Mouse (Mus musculus): Measurements from ENCODE around the gene Klk15. TPM values are rescaled to one million over a fixed set of nuclear protein-coding genes. Genes with fewer than 3 reads are reported as not detected.
"Not testable (repeated sequence)": the region's sequence is repeated elsewhere in the genome, so short reads cannot be mapped to it uniquely, and the experiment has no call there.

Gene Klk15
- polyA plus RNA-seq, 1 experiment from 2014 or later: not detected

DNA sequence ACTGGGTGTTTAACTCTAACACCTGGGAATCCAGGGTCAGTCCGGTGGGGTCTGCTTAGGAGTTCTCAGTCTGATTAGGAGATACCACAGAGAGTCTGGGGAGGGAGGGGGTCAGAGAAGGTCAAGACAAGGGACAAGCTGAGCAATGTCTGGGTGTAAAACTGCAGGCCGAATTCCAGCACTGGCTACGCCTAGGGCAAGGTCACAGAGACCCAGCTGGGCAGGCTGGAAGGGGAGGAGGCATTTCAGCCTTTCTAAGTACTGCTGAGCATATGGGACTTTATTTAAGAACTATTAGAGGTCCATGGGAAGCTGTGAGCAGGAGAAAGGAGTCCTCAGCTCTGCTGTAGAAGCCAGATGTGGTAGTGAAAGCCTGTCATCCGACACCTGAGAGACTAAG lies 1.2 kb upstream of the Klk15 start:
- Histone ChIP-seq H3K4me3 (no peak overlapping the region), H3K27ac (no peak overlapping the region), H3K9ac (no peak overlapping the region), H3K9me3 (no peaks in the 10 kb centered on the region), H3K27me3 (replicated peaks) (no peaks in the 10 kb centered on the region), H3K36me3 (replicated peaks) (no peaks in the 10 kb centered on the region), H3K4me2 (no peak overlapping the region), H3K4me1 (no peaks in the 10 kb centered on the region)
- WGBS: 68% methylated on average over 4 of the region's 4 CpGs
- no peak for ATAC-seq (replicated peaks)

GRCm38 (mm10) chr7:43934747-43935146 lies 1.2 kb downstream of the Klk15 start:
- no peaks in the 10 kb centered on the region for H3K9me3 ChIP-seq
- no peak overlapping the region for H3K9ac ChIP-seq
- no peaks in the 10 kb centered on the region for H3K4me1 ChIP-seq
- H3K27me3 ChIP-seq (replicated peaks): no peaks in the 10 kb centered on the region
- H3K4me3 ChIP-seq: no peak overlapping the region
- no peak overlapping the region for H3K27ac ChIP-seq
- no peak overlapping the region for H3K4me2 ChIP-seq
- 81% methylated on average over 3 of the region's 3 CpGs for WGBS
- ATAC-seq (replicated peaks): no peak
- no peaks in the 10 kb centered on the region for H3K36me3 ChIP-seq (replicated peaks)

- Histone ChIP-seq H3K36me3 (replicated peaks) (no peaks in the 10 kb centered on the region), H3K4me1 (no peaks in the 10 kb centered on the region), H3K4me3 (no peak overlapping the region), H3K9ac (no peak overlapping the region), H3K27me3 (replicated peaks) (no peaks in the 10 kb centered on the region), H3K27ac (no peak overlapping the region), H3K9me3 (no peaks in the 10 kb centered on the region), H3K4me2 (no peak overlapping the region)
- no peak for ATAC-seq (replicated peaks)
- 87% methylated on average over 14 of the region's 14 CpGs for WGBS
Measured at GRCm38 (mm10) chr7:43936551-43936950, 3.0 kb downstream of the Klk15 start.

GRCm38 (mm10) chr7:43942293-43942692 lies 8.8 kb downstream of the Klk15 start:
- not testable (repeated sequence) for H3K9ac ChIP-seq; ATAC-seq (replicated peaks); H3K27me3 ChIP-seq (replicated peaks); H3K4me2 ChIP-seq; H3K27ac ChIP-seq; H3K9me3 ChIP-seq; H3K4me1 ChIP-seq; H3K36me3 ChIP-seq (replicated peaks); H3K4me3 ChIP-seq
- 72% methylated on average over 3 of the region's 3 CpGs for WGBS

- no peak overlapping the region for H3K4me3 ChIP-seq
- no peaks in the 10 kb centered on the region for H3K4me1 ChIP-seq
- no peak for ATAC-seq (replicated peaks)
- no peak overlapping the region for H3K27ac ChIP-seq
- H3K9me3 ChIP-seq: no peaks in the 10 kb centered on the region
- H3K27me3 ChIP-seq (replicated peaks): no peaks in the 10 kb centered on the region
- 85% methylated on average over 3 of the region's 3 CpGs for WGBS
- no peak overlapping the region for H3K9ac ChIP-seq
- H3K36me3 ChIP-seq (replicated peaks): no peaks in the 10 kb centered on the region
- H3K4me2 ChIP-seq: no peak overlapping the region
Measured at GRCm38 (mm10) chr7:43944727-43945264, 11.3 kb downstream of the Klk15 start.

- Histone ChIP-seq H3K4me2 (no peak within 1 kb of the TSS), H3K27ac (no peak within 1 kb of the TSS), H3K27me3 (replicated peaks) (no peaks in the 10 kb centered on the region), H3K9ac (no peak within 1 kb of the TSS), H3K4me3 (no peak within 1 kb of the TSS), H3K36me3 (replicated peaks) (no peaks in the 10 kb centered on the region), H3K4me1 (no peaks in the 10 kb centered on the region), H3K9me3 (no peaks in the 10 kb centered on the region)
- ATAC-seq (replicated peaks): no peak
- WGBS: 84% methylated on average over 2 of the region's 2 CpGs
Measured at GRCm38 (mm10) chr7:43950364-43950763, 16.8 kb downstream of the Klk15 start, which contains the start of gene Klk1b8. Gene Klk1b8 (plus strand): TSS chr7:43950664.

DNA sequence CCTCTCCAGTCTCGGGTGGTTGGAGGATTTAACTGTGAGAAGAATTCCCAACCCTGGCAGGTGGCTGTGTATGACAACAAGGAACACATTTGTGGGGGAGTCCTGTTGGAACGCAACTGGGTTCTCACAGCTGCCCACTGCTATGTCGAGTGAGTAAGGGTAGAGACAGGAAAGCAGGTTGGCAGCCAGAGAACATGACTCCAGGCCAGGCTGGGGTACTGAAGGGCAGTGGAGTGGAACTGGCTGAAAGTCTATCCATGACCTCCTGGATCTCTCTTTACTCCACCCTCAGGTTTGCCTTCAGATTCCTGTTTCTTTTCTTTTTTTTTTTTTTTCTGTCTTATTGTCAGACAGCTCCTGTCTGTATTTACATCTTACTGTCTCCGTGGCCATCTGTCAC lies 19.2 kb downstream of the Klk15 start:
- Histone ChIP-seq H3K9me3 (no peaks in the 10 kb centered on the region), H3K4me3 (no peak overlapping the region), H3K27ac (no peak overlapping the region), H3K4me1 (no peaks in the 10 kb centered on the region), H3K9ac (no peak overlapping the region), H3K4me2 (no peak overlapping the region), H3K27me3 (replicated peaks) (no peaks in the 10 kb centered on the region), H3K36me3 (replicated peaks) (no peaks in the 10 kb centered on the region)
- ATAC-seq (replicated peaks): no peak
- WGBS: 67% methylated on average over 4 of the region's 4 CpGs

DNA sequence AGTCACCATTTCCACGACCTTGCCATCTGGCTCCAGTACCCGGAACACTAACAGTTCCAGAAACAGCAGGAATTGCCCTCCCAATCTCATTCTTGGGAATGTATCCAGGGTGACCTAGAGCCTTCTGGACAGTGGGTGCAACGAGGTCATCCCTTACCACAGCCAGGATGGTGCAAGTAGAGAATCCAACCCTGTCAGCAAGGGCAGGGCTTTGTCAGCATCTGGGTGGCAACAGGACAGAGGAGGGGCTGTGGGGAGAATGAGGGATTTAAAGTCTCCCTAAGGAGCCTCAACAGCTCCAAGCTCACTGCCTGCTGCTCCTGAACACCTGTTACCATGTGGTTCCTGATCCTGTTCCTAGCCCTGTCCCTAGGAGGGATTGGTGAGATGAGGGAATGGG lies 32.9 kb downstream of the Klk15 start, which contains the start of gene Klk1b1:
Klk1b1 (plus strand) TSS at position 301 of the 400 bp plus-strand sequence.
- no peak for ATAC-seq (replicated peaks)
- WGBS: 64% methylated on average over 3 of the region's 3 CpGs
- Histone ChIP-seq H3K4me2 (no peak within 1 kb of the TSS), H3K27ac (no peak within 1 kb of the TSS), H3K9me3 (no peaks in the 10 kb centered on the region), H3K27me3 (replicated peaks) (no peaks in the 10 kb centered on the region), H3K4me3 (no peak within 1 kb of the TSS), H3K4me1 (no peaks in the 10 kb centered on the region), H3K9ac (no peak within 1 kb of the TSS), H3K36me3 (replicated peaks) (no peaks in the 10 kb centered on the region)

- H3K9ac ChIP-seq: no peak overlapping the region
- no peak overlapping the region for H3K27ac ChIP-seq
- ATAC-seq (replicated peaks): no peak
- H3K4me2 ChIP-seq: no peak overlapping the region
- no peak overlapping the region for H3K4me3 ChIP-seq
- WGBS: 80% methylated on average over 3 of the region's 3 CpGs
- no peaks in the 10 kb centered on the region for H3K9me3 ChIP-seq
- H3K36me3 ChIP-seq (replicated peaks): no peaks in the 10 kb centered on the region
- H3K4me1 ChIP-seq: no peaks in the 10 kb centered on the region
- H3K27me3 ChIP-seq (replicated peaks): no peaks in the 10 kb centered on the region
Measured at GRCm38 (mm10) chr7:43967058-43967457, 33.5 kb downstream of the Klk15 start.

GRCm38 (mm10) chr7:43967612-43968011 lies 34.1 kb downstream of the Klk15 start:
- WGBS: 88% methylated on average over 2 of the region's 2 CpGs
- no peaks in the 10 kb centered on the region for H3K9me3 ChIP-seq
- H3K4me3 ChIP-seq: no peak overlapping the region
- no peaks in the 10 kb centered on the region for H3K4me1 ChIP-seq
- H3K36me3 ChIP-seq (replicated peaks): no peaks in the 10 kb centered on the region
- no peak overlapping the region for H3K4me2 ChIP-seq
- H3K27me3 ChIP-seq (replicated peaks): no peaks in the 10 kb centered on the region
- no peak overlapping the region for H3K27ac ChIP-seq
- no peak for ATAC-seq (replicated peaks)
- no peak overlapping the region for H3K9ac ChIP-seq

DNA sequence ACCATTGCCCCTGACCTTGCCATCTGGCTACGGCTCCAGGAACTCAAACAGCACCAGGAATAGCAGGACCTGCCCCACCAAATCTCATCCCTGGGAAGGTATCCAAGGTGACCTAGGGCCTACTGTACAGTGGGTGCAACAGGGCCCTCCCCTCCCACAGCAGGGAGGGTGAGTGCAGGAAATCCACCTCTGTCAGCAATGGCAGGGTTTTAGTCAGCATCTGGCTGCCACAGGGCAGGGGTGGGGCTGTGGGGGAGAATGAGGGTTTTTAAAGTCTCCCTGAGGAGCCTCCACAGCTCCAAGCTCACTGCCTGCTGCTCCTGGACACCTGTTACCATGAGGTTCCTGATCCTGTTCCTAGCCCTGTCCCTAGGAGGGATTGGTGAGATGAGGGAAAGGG lies 42.2 kb downstream of the Klk15 start, which contains the start of gene Klk1b9:
Klk1b9 (plus strand) TSS at position 301 of the 400 bp plus-strand sequence.
- H3K27me3 ChIP-seq (replicated peaks); H3K9ac ChIP-seq; H3K36me3 ChIP-seq (replicated peaks); ATAC-seq (replicated peaks); H3K27ac ChIP-seq; H3K4me2 ChIP-seq; H3K9me3 ChIP-seq; H3K4me1 ChIP-seq; H3K4me3 ChIP-seq: not testable (repeated sequence)
- 84% methylated on average over 1 of the region's 1 CpGs for WGBS

GRCm38 (mm10) chr7:43985657-43986056 lies 52.1 kb downstream of the Klk15 start:
- no peaks in the 10 kb centered on the region for H3K4me1 ChIP-seq
- no peaks in the 10 kb centered on the region for H3K36me3 ChIP-seq (replicated peaks)
- H3K27ac ChIP-seq: no peak overlapping the region
- H3K4me2 ChIP-seq: no peak overlapping the region
- H3K4me3 ChIP-seq: no peak overlapping the region
- ATAC-seq (replicated peaks): no peak
- no peaks in the 10 kb centered on the region for H3K27me3 ChIP-seq (replicated peaks)
- no peaks in the 10 kb centered on the region for H3K9me3 ChIP-seq
- H3K9ac ChIP-seq: no peak overlapping the region

Measured in midbrain, embryonic 15.5 days (tissue).